Mouse (Mus musculus) v-Abl transformed pro-B cells (cell line): Measurements from ENCODE around the gene Lrpap1.

Experiments used
- in situ Hi-C, 2 experiments: fragments of 400-800 bp; cut with MboI; formaldehyde crosslinking; loops; one replicate each; pipeline ENCODE4 v1.15.1; 2025; ENCODE audit not compliant: unreplicated experiment in 2 of 2

The Lrpap1 gene

DNA sequence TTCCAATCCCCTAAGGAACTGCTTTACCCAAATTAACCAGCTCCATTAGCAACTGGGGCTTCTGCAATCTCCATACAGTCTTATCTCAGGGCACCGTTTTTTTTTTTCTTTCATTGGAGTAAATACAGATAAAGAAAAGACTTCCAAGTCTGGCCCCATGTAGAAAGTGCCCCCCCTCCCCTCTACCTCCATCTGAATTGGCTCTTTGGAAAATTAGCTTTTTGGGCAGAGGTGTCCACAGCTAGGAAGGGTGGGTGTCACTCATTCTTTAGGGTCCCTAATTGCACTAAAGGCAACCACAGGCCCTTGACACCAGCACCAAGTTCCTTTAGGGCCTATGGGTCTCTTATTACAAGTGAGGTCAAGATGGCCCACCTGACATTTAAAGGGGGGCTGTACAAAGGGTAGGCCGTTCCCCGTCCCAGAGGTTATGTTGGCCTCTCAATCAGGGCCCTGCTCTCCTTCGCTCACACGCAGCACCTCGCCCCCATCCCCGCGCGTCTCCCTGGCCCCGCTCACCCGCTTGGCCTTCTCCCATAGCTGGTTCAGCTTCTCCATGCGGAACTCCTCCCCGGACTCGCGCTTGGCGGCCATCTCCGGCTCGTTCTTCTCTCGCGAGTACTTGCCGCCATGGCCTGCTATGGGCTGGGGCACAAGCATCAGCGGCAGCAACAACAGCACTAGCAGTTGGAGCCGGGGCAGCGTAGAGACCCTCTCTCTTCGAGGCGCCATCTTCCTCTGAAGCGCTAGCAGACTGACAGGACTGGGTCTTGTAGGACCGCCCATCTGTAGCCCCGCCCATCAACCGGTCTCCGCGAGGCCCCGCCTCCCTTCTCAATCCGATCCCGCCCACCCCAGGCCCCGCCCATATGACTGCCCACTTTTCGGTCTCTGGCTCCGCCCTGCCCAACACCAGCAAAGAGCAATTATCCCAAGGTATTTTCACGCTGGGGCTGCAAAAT, at the start of gene Lrpap1:
Lrpap1 (minus strand) TSS at position 807 of the 962 bp plus-strand sequence.
- in situ Hi-C loops, result no loop called here

DNA sequence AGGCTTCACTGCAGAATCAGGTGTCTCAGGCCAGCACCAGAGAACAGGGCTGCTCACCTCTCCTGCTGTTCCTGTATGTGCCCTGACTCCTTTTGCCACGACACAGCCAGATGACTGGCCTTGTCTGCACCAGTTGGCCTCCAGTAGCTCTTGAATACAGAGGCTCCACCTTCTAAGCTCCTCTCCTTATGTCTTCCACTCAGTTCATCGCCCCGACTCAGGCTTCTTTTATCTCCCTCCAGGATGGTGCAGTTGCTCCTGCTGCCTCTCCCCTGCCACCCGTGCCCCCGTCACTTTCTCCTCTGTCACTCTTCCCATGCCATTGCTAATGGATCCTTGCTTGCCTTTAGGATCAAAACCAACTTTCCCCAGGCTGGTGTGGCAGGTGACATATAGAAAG, 44.4 kb upstream of the Lrpap1 start:
- in situ Hi-C loops, result no loop called here

DNA sequence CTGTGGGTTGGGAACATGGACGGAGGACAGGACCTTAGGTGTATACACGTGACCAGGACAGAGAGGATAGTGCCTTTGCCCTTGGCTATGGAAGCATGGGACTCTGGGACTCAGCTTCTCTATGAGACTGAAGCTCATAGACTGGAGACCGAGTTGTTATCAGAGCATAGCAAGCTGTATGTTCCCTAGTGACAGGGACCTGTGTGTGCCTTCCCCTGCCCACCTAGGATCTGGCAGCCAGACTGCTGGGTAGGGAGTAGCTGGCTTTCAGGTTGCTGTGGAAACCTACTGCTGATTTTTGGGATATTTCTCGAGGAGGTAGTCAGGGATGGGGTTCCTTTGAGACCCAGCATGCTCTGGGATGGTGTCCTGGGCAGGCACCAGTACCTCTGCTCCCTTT, 44.0 kb upstream of the Lrpap1 start:
- in situ Hi-C loops, result no loop called here

DNA sequence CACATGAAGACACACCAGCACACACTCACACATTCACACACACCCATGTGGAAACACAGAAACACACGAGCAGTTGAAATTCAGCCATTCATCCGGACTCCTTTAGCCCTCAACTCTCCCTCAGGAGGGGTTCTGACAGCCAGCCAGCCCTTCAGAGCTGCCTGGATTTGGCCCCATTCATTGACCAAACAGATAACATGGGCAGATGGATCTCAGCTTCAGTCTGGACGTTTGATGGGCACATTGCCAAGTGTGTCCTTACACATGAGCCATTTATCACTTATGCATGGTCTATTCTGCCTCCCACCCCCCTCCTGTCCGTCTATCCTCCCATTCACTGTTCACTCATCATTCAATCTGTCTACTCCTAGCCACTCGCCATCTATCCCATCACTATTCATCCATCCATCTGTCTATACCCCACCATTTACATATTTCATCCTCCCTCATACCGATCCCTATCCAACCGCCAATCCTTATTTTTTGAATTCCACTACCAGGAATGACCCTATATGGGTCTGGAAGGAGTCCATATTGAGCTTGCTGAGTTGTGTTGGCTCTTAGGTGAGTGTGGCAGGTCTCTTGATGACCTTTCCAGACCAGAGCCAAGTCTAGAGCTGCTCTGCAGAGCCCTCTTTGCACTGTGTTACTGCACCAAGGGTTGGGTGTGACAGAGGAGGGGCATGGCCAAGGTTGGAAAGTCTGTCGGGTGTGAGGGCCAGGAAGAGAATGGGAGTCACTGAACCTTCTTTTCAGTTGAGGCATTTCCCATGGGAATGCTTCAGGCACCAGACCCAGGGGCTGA, 42.6 kb upstream of the Lrpap1 start:
- in situ Hi-C loops, result no loop called here

DNA sequence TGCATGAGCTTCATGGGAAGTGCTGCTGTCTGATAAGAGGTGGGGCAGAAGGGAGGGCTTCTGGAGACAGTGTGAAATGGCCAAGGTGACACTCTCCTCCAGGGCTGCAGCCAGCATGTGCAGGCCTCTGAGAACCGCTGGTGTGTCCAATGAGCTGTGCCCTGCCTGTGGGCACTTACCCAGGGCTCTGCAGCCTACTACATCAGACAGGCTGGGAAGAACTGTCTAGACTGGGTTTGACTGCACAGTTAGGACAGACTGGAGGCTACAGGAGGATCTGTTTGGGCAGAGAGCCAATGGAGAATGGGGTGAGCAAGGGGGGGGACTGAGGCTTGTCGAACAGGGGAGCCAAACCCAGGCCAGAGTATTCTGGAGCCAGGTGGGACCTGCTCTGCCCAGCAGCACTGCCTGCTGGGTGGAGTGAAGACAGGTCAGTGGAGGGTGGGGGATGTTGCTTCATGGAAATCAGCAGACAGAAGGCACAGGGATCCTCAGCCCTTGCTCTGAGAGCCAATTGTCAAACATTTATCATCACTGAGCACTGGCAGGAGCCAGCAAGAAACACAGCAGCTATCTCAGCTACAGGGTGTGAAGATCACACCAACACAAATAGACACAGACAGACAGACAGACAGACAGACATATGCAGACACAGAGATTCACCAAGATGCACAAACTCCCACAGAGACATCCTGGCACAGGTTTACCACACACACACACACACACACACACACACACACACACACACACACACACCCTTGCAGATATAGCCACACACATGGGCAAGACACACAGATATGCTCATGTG, 41.8 kb upstream of the Lrpap1 start:
- in situ Hi-C loops, result no loop called here

DNA sequence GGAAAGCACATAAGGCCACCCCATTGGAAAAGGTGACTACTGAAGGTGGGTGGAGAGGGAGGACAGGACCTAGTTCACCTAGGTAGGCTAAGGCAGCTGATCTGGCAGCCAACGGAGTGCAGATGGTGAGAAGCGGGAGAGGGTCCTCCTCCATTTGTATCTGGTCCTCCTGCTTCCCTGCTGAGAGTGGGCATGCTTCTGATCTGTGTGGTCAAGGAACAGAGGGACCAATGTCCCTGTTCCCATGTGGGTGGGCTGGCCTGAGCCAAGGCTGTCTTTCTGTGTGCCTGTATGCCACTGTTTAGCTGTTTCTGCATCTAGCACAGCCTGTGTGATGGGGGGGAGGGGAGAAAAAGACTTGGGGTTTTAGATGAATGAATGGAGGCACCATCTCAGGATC, 41.2 kb upstream of the Lrpap1 start:
- in situ Hi-C loops, result no loop called here

DNA sequence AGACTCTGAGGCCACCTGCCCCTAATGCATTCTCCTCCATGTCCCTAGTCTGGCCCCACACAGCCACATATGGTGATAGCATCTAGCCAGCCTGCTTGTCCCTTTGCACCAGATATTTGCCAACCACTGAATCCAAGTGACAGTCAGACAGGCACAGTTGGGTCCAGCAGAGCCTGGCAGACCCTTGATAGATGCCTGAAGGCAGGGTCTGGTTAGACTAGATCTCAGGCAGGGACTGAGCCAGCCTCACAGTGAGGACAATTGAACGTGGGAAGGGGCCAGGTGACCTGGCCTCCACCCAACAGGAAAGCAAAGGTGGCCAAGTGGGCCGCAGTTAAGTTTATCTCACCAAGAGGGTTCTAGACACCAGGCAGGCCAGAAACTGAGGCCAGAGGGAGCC, 39.1 kb upstream of the Lrpap1 start:
- in situ Hi-C loops, result no loop called here

DNA sequence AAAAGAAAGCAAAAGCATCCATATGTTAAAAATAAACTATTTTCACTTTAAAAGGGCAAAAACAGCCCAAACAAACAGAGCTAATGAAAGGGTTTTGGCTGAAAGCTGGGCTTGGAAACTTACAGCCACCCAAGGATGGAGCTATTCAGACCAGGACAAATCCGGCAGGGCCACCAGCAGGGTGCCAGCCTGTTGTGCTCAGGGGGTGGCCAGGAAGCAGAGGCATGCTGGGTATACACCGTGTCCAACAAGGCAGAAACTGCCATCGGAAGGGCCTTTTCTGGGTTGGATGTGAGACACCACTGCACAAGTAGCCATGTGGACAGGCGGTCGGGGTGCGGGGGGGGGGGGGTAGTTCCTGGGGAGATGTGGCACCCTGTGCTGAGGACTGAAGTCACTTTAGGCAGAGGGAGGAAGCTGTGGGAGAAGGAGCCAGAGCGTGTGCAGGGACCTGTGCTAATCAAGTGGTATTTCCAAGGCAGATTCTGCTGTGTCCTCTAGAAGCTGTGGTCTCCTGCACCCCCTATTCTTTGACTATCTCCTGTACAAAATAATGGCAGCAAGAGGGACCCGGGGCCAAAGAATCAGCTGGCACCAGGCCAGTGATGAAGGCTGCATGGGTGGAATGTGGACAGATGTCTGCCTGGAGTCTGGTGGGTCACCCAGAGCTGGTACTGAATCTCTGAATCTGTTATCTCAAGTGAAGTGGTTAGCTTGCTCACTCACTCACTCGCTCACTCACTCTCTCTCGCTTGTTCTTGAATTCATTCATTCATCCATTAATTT, 38.1 kb upstream of the Lrpap1 start:
- in situ Hi-C loops, result no loop called here

DNA sequence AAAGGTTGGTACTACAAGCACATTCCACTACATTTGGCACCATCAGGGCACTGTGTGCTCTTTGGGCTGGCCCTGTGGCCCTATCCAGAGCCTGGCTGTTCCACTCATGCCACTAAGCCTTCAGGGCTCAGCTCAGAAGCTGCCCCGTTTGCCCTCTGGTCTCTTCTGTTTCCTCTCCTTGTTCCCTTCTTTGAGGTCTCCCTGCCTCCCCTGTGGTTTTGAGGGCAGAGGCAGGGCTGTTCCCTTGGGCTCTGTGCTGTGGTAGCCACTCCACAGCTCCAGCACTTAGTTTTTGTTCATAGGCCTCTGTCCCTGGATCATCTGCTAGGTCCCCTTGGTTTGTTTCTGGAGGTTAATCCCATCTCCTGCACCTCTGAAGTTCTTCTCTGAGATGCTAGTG, 37.3 kb upstream of the Lrpap1 start:
- in situ Hi-C loops, result no loop called here

DNA sequence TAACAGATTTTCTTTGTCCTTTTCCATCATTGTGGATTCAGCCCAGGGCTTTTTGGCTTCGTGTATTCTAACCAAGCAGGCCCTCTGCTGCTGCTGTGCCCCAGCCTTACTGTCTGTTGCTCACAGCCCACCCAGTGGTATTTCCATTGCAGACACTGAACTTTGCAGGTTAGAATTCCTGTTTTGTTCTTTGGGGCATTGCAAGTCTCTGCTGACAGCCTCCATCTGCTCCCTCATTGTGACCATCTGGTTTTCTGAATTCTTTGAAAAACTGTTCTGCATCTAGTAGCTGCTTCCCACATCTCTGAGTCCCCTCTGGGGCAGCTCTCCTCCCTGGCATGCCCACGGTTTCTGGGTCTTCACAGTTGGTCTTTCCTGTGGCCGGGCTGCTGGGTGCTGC, 35.8 kb upstream of the Lrpap1 start:
- in situ Hi-C loops, result no loop called here

DNA sequence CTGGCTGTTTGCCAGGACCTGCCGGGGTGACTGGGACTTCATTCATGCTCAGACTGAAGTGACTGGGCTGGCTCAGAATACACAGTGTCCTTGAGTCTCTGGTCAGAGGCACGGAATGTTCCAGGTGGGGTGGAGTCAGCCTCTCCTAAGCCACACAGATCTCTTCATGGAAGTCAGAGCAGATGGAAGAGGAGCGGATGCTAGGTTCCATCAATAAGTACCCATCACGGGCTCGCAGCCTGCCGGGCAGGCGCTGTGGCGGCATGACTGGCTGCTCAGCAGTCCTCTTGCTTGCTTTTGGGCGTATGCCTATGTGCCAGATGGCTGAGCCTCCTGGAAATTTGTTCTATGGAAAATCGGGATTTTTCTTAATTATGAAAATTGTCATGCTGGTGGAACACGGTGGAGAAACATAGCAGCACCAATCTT, 32.6 kb upstream of the Lrpap1 start:
- in situ Hi-C loops, result no loop called here

DNA sequence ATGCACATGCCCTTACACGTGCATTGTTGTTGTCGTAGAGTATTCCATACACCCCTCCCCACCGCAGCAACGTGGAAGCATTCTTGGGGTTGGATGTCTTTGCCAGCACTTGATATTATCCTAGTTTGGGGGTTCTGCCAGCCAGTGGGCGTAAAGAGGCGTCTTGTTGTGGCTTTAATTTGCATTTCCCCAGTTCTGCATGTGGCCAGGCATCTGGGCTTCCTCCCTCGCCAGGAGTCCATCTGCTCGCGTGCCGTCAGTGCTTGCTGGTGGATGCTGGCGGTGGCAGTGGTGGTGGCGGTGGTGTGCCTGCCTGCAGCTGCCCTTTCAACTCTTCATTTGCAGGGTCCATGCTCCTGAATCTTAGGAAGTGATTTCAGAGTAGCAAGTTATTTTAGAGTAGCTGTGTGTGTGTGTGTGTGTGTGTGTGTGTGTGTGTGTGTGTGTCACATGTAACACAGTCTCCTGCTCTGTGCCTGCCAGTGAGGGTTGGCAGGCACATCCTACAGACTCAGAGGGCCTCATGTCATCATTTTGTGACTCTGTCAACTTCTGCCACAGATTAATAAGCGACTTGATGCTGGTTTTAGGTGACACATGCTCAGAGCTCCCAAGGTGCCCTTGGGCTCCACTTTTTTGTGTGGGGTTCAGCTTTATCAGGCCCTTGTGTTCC, 32.1 kb upstream of the Lrpap1 start:
- in situ Hi-C loops, result no loop called here

DNA sequence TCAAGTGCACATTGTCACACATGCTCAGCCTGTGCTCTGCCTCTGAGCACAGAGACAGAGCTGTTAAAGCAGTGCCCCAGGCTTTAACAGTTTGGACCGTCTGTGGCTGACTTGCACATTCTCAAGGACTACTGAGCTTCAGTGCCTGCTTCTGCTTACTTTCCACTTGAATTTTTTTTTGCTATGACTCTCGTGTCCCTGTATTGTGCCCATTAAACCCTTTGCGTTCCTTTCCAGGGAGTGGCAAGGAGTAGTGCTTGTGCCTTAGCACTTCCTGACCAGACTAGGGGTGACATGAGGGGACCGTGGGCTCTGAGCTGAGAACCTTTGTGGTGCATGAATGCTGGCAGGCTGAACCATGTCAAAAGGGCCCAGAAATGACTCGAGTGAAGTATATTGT, 30.3 kb upstream of the Lrpap1 start:
- in situ Hi-C loops, result no loop called here

DNA sequence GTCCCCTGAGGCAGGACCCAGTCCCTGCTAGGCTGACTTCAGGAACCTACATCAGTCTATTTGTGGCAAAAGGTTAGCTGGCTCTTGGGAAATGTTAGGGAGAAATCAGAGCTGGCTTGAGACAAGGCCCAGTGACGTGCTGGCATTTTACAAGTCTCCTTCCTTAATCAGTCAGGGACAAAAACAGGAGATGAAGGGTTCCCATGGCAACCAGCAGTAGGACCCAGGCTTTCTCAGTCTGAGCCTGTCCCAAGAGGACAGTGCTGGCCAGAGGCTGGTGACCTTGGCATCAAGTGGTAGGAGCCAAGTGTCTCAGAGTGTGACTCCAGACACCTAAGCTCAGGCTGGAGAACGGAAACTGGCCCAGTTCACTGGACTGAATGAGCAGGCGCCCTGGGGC, 28.7 kb upstream of the Lrpap1 start:
- in situ Hi-C loops, result no loop called here

DNA sequence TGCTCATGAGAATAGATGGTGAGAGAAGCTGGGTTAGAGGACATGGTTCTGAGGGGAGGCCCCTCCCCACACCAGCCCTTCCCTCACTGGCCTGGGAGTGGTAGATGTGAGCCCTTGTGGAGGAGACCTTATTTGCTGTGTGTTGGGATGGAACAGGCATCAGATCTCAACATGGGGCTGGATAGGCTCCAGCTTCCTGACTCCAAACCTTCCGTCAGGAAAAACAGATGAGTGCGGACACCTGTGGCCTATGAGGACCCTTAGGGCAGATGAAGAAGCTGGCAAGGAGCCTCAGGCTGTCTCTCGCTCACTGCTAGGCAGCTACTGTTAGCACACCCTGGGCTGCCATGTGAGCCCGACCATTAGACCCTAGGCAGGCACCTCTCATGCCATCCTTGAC, 27.9 kb upstream of the Lrpap1 start:
- in situ Hi-C loops, result no loop called here

DNA sequence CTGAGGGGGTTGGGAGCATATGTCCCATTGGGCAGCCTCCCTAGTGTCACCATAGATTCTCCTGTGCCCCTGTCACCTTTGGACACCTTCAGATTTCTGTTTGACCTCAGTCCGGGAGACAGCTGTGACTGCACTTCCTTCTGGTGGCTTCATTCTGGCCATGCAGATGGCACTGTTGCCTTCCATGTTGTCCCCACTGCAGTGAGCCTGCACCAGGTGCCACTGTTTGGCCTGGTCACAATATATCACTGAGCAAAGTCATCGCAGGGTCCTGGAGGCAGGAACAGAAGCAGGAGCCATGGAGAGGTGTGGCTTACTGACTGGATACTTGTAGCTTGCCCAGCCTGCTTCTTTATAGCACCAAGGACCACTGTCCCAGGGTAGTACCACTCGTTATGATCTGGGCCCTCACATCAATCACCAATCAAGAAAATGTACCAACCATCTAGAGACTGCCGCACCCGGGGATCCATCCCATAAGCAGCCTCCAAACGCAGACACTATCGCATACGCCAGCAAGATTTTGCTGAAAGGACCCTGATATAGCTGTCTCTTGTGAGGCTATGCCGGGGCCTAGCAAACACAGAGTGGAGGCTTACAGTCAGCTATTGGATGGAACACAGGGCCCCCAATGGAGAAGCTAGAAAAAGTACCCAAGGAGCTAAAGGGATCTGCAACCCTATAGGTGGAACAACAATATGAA, 26.9 kb upstream of the Lrpap1 start:
- in situ Hi-C loops, result no loop called here

DNA sequence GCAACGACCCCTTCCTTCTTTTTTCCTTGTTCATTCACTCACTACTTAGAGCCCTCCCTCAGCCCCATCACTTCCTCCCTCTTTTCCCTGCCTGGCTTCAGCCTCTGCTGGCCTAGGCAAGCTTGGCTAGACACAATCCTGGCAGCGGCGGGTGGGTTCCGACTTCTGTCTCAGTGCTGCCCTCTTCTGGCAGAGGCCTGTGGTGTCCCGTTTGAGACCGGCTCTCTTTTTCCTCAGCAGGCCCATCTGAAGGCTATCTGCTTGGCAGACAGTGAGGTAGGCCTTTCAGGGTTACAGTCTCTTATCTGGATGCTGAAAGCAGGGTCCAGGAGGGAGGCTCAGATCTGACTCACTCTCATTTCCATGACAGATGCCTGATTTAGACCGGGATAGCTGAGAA, 26.2 kb upstream of the Lrpap1 start:
- in situ Hi-C loops, result no loop called here

DNA sequence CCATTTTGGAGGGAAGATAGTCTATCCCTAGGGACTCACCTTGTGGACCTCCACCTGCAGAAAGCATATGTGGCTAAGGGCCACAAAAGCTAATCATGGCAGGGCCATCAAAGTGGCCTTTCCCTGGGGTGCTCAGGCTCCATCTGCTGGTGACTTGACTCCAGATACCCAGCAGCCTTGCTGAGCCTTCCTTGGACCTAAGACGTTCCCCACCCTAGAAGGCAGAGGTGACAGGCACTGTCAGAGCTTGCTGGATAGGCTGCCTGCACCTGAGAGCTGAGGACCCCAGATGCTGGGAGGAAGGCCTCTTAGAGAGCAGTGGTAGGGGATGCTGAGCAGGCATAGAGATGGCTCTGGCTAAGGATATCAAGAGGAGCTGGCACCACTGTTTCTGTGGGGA, 25.7 kb upstream of the Lrpap1 start:
- in situ Hi-C loops, result no loop called here

DNA sequence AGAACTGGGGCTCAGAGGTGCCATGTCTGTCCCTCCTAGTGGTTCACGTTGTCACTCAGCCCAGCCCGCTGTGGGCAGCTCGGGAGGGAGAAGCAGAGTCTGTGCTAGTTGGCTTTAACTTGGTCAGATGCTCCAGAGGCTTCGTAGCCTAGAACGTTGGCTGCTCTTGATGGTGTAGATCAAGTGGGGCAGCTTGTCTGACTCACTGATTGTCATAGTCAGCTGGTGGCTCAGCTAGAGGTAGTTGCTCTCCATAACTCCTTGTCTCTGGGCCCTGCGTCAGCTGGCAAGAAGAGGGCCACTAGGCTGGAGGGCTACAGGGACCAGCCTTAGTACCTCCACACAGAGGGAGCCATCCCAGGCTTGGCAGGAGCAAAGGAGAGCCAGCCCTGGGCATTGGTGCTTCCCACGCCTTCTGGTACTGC, 24.2 kb upstream of the Lrpap1 start:
- in situ Hi-C loops, result no loop called here
